Mouse (Mus musculus) right cerebral cortex, postnatal 4 days (tissue): ENCODE measurements around the gene Nphp4.
A peak's percentile ranks its signal among the peaks of the same experiment; 100 is the strongest.

Experiments
- DNase-seq: peaks from one replicate; pipeline ENCODE4 v3.0.0-alpha.2; 2022

Gene Nphp4

GRCm38 (mm10) chr4:152476427-152477023 is at the start of gene Nphp4:
TSS of gene Nphp4 (plus strand) at chr4:152476706.
- no peak for DNase-seq

GRCm38 (mm10) chr4:152428259-152428658 is 48.2 kb upstream of the Nphp4 start:
- DNase-seq: no peak

GRCm38 (mm10) chr4:152432308-152432707 is 44.2 kb upstream of the Nphp4 start:
- DNase-seq: peak; percentile 52

- peak; percentile 99 for DNase-seq
Measured at GRCm38 (mm10) chr4:152434836-152435235, 41.7 kb upstream of the Nphp4 start.

- peak; percentile 95 for DNase-seq
Measured at GRCm38 (mm10) chr4:152435255-152435654, 41.3 kb upstream of the Nphp4 start.

- peak; percentile 51 for DNase-seq
Measured at GRCm38 (mm10) chr4:152440882-152441281, 35.6 kb upstream of the Nphp4 start.

GRCm38 (mm10) chr4:152441536-152441935 is 35.0 kb upstream of the Nphp4 start:
- DNase-seq: no peak

GRCm38 (mm10) chr4:152446178-152446577 is 30.3 kb upstream of the Nphp4 start:
- no peak for DNase-seq

GRCm38 (mm10) chr4:152447731-152448665 is 28.5 kb upstream of the Nphp4 start:
- no peak for DNase-seq

- DNase-seq: no peak
Measured at GRCm38 (mm10) chr4:152448666-152449018, 27.9 kb upstream of the Nphp4 start.

GRCm38 (mm10) chr4:152451371-152451770 is 25.1 kb upstream of the Nphp4 start:
- no peak for DNase-seq

- DNase-seq: peak; percentile 25
Measured at GRCm38 (mm10) chr4:152453079-152453478, 23.4 kb upstream of the Nphp4 start.

- no peak for DNase-seq
Measured at GRCm38 (mm10) chr4:152454153-152454552, 22.4 kb upstream of the Nphp4 start.

GRCm38 (mm10) chr4:152456609-152457008 is 19.9 kb upstream of the Nphp4 start:
- DNase-seq: peak; percentile 60

- no peak for DNase-seq
Measured at GRCm38 (mm10) chr4:152457673-152458072, 18.8 kb upstream of the Nphp4 start.

- DNase-seq: no peak
Measured at GRCm38 (mm10) chr4:152462516-152462915, 14.0 kb upstream of the Nphp4 start.

- no peak for DNase-seq
Measured at GRCm38 (mm10) chr4:152463147-152463546, 13.4 kb upstream of the Nphp4 start.

GRCm38 (mm10) chr4:152465116-152465515 is 11.4 kb upstream of the Nphp4 start:
- DNase-seq: no peak

GRCm38 (mm10) chr4:152466601-152467000 is 9.9 kb upstream of the Nphp4 start:
- DNase-seq: no peak

- no peak for DNase-seq
Measured at GRCm38 (mm10) chr4:152467951-152468350, 8.6 kb upstream of the Nphp4 start.

- no peak for DNase-seq
Measured at GRCm38 (mm10) chr4:152475941-152476340, 565 bp upstream of the Nphp4 start.

GRCm38 (mm10) chr4:152477106-152477465 is 580 bp downstream of the Nphp4 start:
- DNase-seq: no peak

GRCm38 (mm10) chr4:152477466-152478223 is 1.1 kb downstream of the Nphp4 start, which contains the start of gene Kcnab2:
TSS of gene Kcnab2 (minus strand) at chr4:152477871.
- DNase-seq: peak; percentile 100

- DNase-seq: no peak
Measured at GRCm38 (mm10) chr4:152478224-152478567, 1.7 kb downstream of the Nphp4 start.
